10 mouse cellular contexts compared by ENCODE assay signal in genomic region chr7:99128020-99128950, GRCm38 (mm10). TPM values are rescaled to one million over a fixed set of nuclear protein-coding genes. Genes with fewer than 3 reads are reported as not detected.
DNase-seq lines count a peak whose midpoint lies in the region; ATAC-seq and TF ChIP-seq lines count a peak whose summit lies in the region.
"Had no signal": no experiment of that assay in that cellular context is flagged by ENCODE, and none has a peak within 500 bp of the region (broad histone marks: within the 10 kb centered on the region; RNA-seq: fewer than 3 reads in every experiment).

No protein-coding gene starts in this region.

- H3K4me3 ChIP-seq in heart, adult 2 months = no peak overlapping the region
- H3K4me3 ChIP-seq in heart, embryonic 11.5 days (ENCODE audit: low read depth, low read length) = no peak overlapping the region
- no peak overlapping the region for H3K4me3 ChIP-seq in spleen, adult 2 months (ENCODE audit: extremely low read depth, insufficient read depth, insufficient read length)
- peak overlapping the region; percentile 19; the same call in 1 of the 2 replicates for H3K4me3 ChIP-seq in limb, embryonic 10.5 days
- H3K4me3 ChIP-seq in stomach, embryonic 14.5 days (ENCODE audit: low read depth, low read length) = no peak overlapping the region
- H3K4me3 ChIP-seq in midbrain, embryonic 13.5 days (replicated peaks) = no peak overlapping the region

- 68% methylated on average over 10 of the region's 10 CpGs for WGBS in heart, adult 2 months
- WGBS in heart, embryonic 11.5 days (ENCODE audit: insufficient replicate concordance) = 48% methylated on average over 10 of the region's 10 CpGs
- WGBS in spleen, adult 2 months = 53% methylated on average over 10 of the region's 10 CpGs
- WGBS in limb, embryonic 10.5 days = 40% methylated on average over 10 of the region's 10 CpGs
- 29% methylated on average over 10 of the region's 10 CpGs for whole genome bisulfite sequencing in stomach, embryonic 14.5 days
- 47% methylated on average over 10 of the region's 10 CpGs for WGBS in midbrain, embryonic 13.5 days

- peaks cover 6% of the 10 kb centered on the region for H3K9me3 ChIP-seq in heart, embryonic 11.5 days (replicated peaks; ENCODE audit: control insufficient read depth, low read length)
- H3K9me3 ChIP-seq in limb, embryonic 10.5 days (replicated peaks) = no peaks in the 10 kb centered on the region; the same call in 1 of the 2 replicates
- H3K9me3 ChIP-seq in stomach, embryonic 14.5 days (ENCODE audit: control insufficient read depth, low read depth, low read length) = peaks cover 10% of the 10 kb centered on the region; the same call in 1 of the 2 replicates
- H3K9me3 ChIP-seq in midbrain, embryonic 13.5 days = no peaks in the 10 kb centered on the region

- H3K79me2 ChIP-seq in heart, adult 2 months (replicated peaks; ENCODE audit: control insufficient read depth, insufficient read depth, low read length) = peaks cover 11% of the 10 kb centered on the region

- peak overlapping the region; percentile 26; the same call in 1 of the 2 replicates for H3K27ac ChIP-seq in heart, adult 2 months
- no peak overlapping the region for H3K27ac ChIP-seq in heart, embryonic 11.5 days (ENCODE audit: low read depth, low read length)
- peak overlapping the region; percentile 58; the same call in 1 of the 2 replicates for H3K27ac ChIP-seq in spleen, adult 2 months (ENCODE audit: insufficient read depth, low read length)
- H3K27ac ChIP-seq in limb, embryonic 10.5 days = peak overlapping the region; percentile 87
- H3K27ac ChIP-seq in stomach, embryonic 14.5 days (ENCODE audit: low read length) = peak overlapping the region; percentile 52; the same call in 1 of the 2 replicates
- H3K27ac ChIP-seq in midbrain, embryonic 13.5 days = no peak overlapping the region

- peaks cover 29% of the 10 kb centered on the region for H3K4me1 ChIP-seq in heart, adult 2 months (ENCODE audit: control insufficient read depth, insufficient read depth, low read length)
- peaks cover 31% of the 10 kb centered on the region for H3K4me1 ChIP-seq in heart, embryonic 11.5 days (ENCODE audit: control insufficient read depth, insufficient read depth, low read length)
- peaks cover 40% of the 10 kb centered on the region for H3K4me1 ChIP-seq in spleen, adult 2 months (ENCODE audit: control insufficient read depth, insufficient read depth, insufficient read length)
- peaks cover 38% of the 10 kb centered on the region for H3K4me1 ChIP-seq in limb, embryonic 10.5 days
- H3K4me1 ChIP-seq in stomach, embryonic 14.5 days (ENCODE audit: control insufficient read depth, insufficient read depth, low read length) = peaks cover 45% of the 10 kb centered on the region
- H3K4me1 ChIP-seq in midbrain, embryonic 13.5 days (replicated peaks) = 0 out of 2 replicates have a peak, but pooled peaks cover 5% of the 10 kb centered on the region

- no peak for ATAC-seq in heart, embryonic 11.5 days (replicated peaks; ENCODE audit: insufficient number of reproducible peaks, low FRiP score, low TSS enrichment)
- peak; percentile 61; the same call in 1 of the 2 replicates for ATAC-seq in stomach, embryonic 14.5 days (ENCODE audit: insufficient number of reproducible peaks, insufficient read depth, low FRiP score, low read depth)
- ATAC-seq in midbrain, embryonic 13.5 days = no peak

- no peak for TF ChIP-seq EP300 in heart, adult 2 months (IDR thresholded peaks at IDR 0.05; ENCODE audit: insufficient read depth, low read depth, low read length)

- H3K36me3 ChIP-seq in heart, adult 2 months (ENCODE audit: control insufficient read depth, insufficient read depth, low read length) = no peaks in the 10 kb centered on the region; the same call in 1 of the 2 replicates
- peaks cover 3% of the 10 kb centered on the region; the same call in 1 of the 2 replicates for H3K36me3 ChIP-seq in heart, embryonic 11.5 days (ENCODE audit: control insufficient read depth, insufficient read depth, low read length)
- H3K36me3 ChIP-seq in spleen, adult 2 months (ENCODE audit: control insufficient read depth, insufficient read depth, low read length) = no peaks in the 10 kb centered on the region
- H3K36me3 ChIP-seq in limb, embryonic 10.5 days = peaks cover 14% of the 10 kb centered on the region; the same call in 1 of the 2 replicates
- no peaks in the 10 kb centered on the region for H3K36me3 ChIP-seq in stomach, embryonic 14.5 days (ENCODE audit: control insufficient read depth, insufficient read depth, low read length)
- no peaks in the 10 kb centered on the region for H3K36me3 ChIP-seq in midbrain, embryonic 13.5 days

- H3K4me2 ChIP-seq in heart, embryonic 11.5 days = no peak overlapping the region
- H3K4me2 ChIP-seq in stomach, embryonic 14.5 days (replicated peaks; ENCODE audit: low read depth, low read length) = no peak overlapping the region
- H3K4me2 ChIP-seq in midbrain, embryonic 13.5 days (replicated peaks) = no peak overlapping the region

- intact Hi-C loops in heart, adult 2 months (cut with DNase I) = no loop called here

- no peak for TF ChIP-seq POLR2A in heart, adult 2 months (IDR thresholded peaks at IDR 0.05; ENCODE audit: insufficient read depth, low read depth, low read length)
- no peak for TF ChIP-seq POLR2A in spleen, adult 2 months (IDR thresholded peaks at IDR 0.05; ENCODE audit: low read depth, low read length)

- DNase-seq in heart, adult 2 months = no peak
- DNase-seq in spleen, adult 2 months (ENCODE audit: low read depth in 1 of 2, low spot score in 2 of 2) = peak in 1 of 2 experiments; percentile 51
- no peak for DNase-seq in spleen, adult 12 weeks (ENCODE audit: low spot score)
- peak; percentile 60 for DNase-seq in limb, embryonic 10.5 days (ENCODE audit: low spot score)
- DNase-seq in adrenal gland, adult 2 months = no peak
- DNase-seq: adrenal gland, postnatal 14 days; layer of hippocampus, postnatal 36 days had no signal

- H3K9ac ChIP-seq in heart, adult 2 months (ENCODE audit: low read depth, low read length) = no peak overlapping the region
- H3K9ac ChIP-seq in heart, embryonic 11.5 days (ENCODE audit: low read depth, low read length) = no peak overlapping the region
- H3K9ac ChIP-seq in stomach, embryonic 14.5 days (replicated peaks; ENCODE audit: low read depth, low read length) = no peak overlapping the region
- H3K9ac ChIP-seq in midbrain, embryonic 13.5 days (replicated peaks) = no peak overlapping the region

- no peaks in the 10 kb centered on the region for H3K27me3 ChIP-seq in heart, adult 2 months (ENCODE audit: control insufficient read depth, insufficient read depth, low read length)
- no peaks in the 10 kb centered on the region for H3K27me3 ChIP-seq in heart, embryonic 11.5 days (ENCODE audit: control insufficient read depth, insufficient read depth, low read length)
- no peaks in the 10 kb centered on the region for H3K27me3 ChIP-seq in spleen, adult 2 months (ENCODE audit: control insufficient read depth, insufficient read depth, low read length)
- H3K27me3 ChIP-seq in limb, embryonic 10.5 days (ENCODE audit: low read depth, poor library complexity, severe bottlenecking) = no peaks in the 10 kb centered on the region
- no peaks in the 10 kb centered on the region for H3K27me3 ChIP-seq in stomach, embryonic 14.5 days (ENCODE audit: control insufficient read depth, insufficient read depth, low read length)
- no peaks in the 10 kb centered on the region for H3K27me3 ChIP-seq in midbrain, embryonic 13.5 days

- no peak for TF ChIP-seq CTCF in heart, adult 2 months (IDR thresholded peaks at IDR 0.05)
- no peak for TF ChIP-seq CTCF in spleen, adult 2 months (IDR thresholded peaks at IDR 0.05; ENCODE audit: extremely low read depth, insufficient read depth, insufficient read length, insufficient replicate concordance)

RNA-seq across cellular contexts. Expression of gene Uvrag, which starts 12.7 kb away (rescaled TPM):
- total RNA-seq in heart, adult 2 months (2021) = 10 to 100 TPM; 21.0 to 22.1 TPM
- polyA plus RNA-seq in heart, adult 2 months (2012; rRNA removed) = 5.9 and 9.1 TPM in 2 replicates
- 14.5 and 16.7 TPM in 2 replicates for polyA plus RNA-seq in heart, embryonic 11.5 days (2014; fragmentation: Nextera tagmentation; extraction: Ambion mirVana)
- 45.9 and 112 TPM in 2 replicates for polyA plus RNA-seq in spleen, adult 2 months (2012; rRNA removed)
- 10.5 and 12.0 TPM in 2 replicates for polyA plus RNA-seq in limb, embryonic 10.5 days (2016; fragmentation: Nextera tagmentation; extraction: Ambion mirVana)
- polyA plus RNA-seq in stomach, embryonic 14.5 days (2014; fragmentation: Nextera tagmentation; extraction: Ambion mirVana) = 22.0 and 23.9 TPM in 2 replicates
- 13.1 and 16.3 TPM in 2 replicates for polyA plus RNA-seq in midbrain, embryonic 13.5 days (2015; fragmentation: Nextera tagmentation; extraction: Ambion mirVana)
- 10 to 100 TPM; 18.5 to 30.0 TPM for total RNA-seq in adrenal gland, adult 2 months (2021)
- 50.4 and 60.6 TPM in 2 replicates for polyA plus RNA-seq in adrenal gland, adult 2 months (2012; rRNA removed)

RNA-seq across cellular contexts. Expression of gene Dgat2, which starts 54.2 kb away (rescaled TPM):
- 100 to 1,000 TPM; 309 to 376 TPM for total RNA-seq in heart, adult 2 months (2021)
- 347 and 390 TPM in 2 replicates for polyA plus RNA-seq in heart, adult 2 months (2012; rRNA removed)
- 8.4 and 8.7 TPM in 2 replicates for polyA plus RNA-seq in heart, embryonic 11.5 days (2014; fragmentation: Nextera tagmentation; extraction: Ambion mirVana)
- polyA plus RNA-seq in spleen, adult 2 months (2012; rRNA removed) = 12.0 and 12.8 TPM in 2 replicates
- 14.2 and 15.0 TPM in 2 replicates for polyA plus RNA-seq in limb, embryonic 10.5 days (2016; fragmentation: Nextera tagmentation; extraction: Ambion mirVana)
- 20.3 and 22.5 TPM in 2 replicates for polyA plus RNA-seq in stomach, embryonic 14.5 days (2014; fragmentation: Nextera tagmentation; extraction: Ambion mirVana)
- 11.1 and 12.8 TPM in 2 replicates for polyA plus RNA-seq in midbrain, embryonic 13.5 days (2015; fragmentation: Nextera tagmentation; extraction: Ambion mirVana)
- total RNA-seq in adrenal gland, adult 2 months (2021) = 100 to 1,000 TPM; 498 to 599 TPM
- polyA plus RNA-seq in adrenal gland, adult 2 months (2012; rRNA removed) = 613 and 819 TPM in 2 replicates

Comparison
In these comparisons a context has a peak if more than half of its experiments do, and no peak if none do; other contexts are left out.
1. H3K27ac ChIP-seq: peak in heart, adult 2 months (single experiment), spleen, adult 2 months (single experiment), limb, embryonic 10.5 days (single experiment) and stomach, embryonic 14.5 days (single experiment); none in heart, embryonic 11.5 days (single experiment) and midbrain, embryonic 13.5 days (single experiment).
2. RNA of gene Dgat2, which starts 54.2 kb away (polyA plus RNA-seq): 613 to 819 TPM in adrenal gland, adult 2 months and 347 to 390 TPM in heart, adult 2 months; 20.3 to 22.5 TPM in stomach, embryonic 14.5 days, 14.2 to 15.0 TPM in limb, embryonic 10.5 days, 12.0 to 12.8 TPM in spleen, adult 2 months, 11.1 to 12.8 TPM in midbrain, embryonic 13.5 days and 8.4 to 8.7 TPM in heart, embryonic 11.5 days; every median in the first group is over 10 times any median in the second.